Mouse (Mus musculus) myocyte (in vitro differentiated cells): ENCODE measurements around the gene Adamts17. TPM values are rescaled to one million over a fixed set of nuclear protein-coding genes. Genes with fewer than 3 reads are reported as not detected.

Source experiments
- H3K27me3 ChIP-seq: one replicate; pipeline ENCODE4 v1.6.1; 2011; ENCODE audit not compliant: control insufficient read depth, insufficient read depth, insufficient read length
- H3K36me3 ChIP-seq: one replicate; pipeline ENCODE4 v1.6.1; 2011; ENCODE audit not compliant: control insufficient read depth, insufficient read depth
- H3K4me2 ChIP-seq: one replicate; pipeline ENCODE4 v1.6.1; 2011; ENCODE audit warnings: low read depth, control low read depth
- H3K4me3 ChIP-seq: one replicate; pipeline ENCODE4 v1.5.1; 2011; ENCODE audit warnings: mild to moderate bottlenecking, control low read depth, moderate library complexity
- H3K79me2 ChIP-seq: one replicate; pipeline ENCODE4 v1.6.1; 2011; ENCODE audit not compliant: control insufficient read depth, insufficient read depth
- H3ac ChIP-seq: one replicate; pipeline ENCODE4 v1.6.1; 2011; ENCODE audit not compliant: control insufficient read depth, insufficient read length
- CEBPB ChIP-seq: IDR thresholded peaks from 2 replicates; pipeline ENCODE4 v1.6.1; 2011; ENCODE audit warnings: mild to moderate bottlenecking, moderate library complexity; ENCODE audit not compliant: poor library complexity, insufficient read depth, severe bottlenecking
- E2F4 ChIP-seq: IDR thresholded peaks from one replicate; pipeline ENCODE4 v1.6.1; 2011; ENCODE audit warnings: mild to moderate bottlenecking, control low read depth, moderate library complexity; ENCODE audit not compliant: insufficient read depth
- MAX ChIP-seq: IDR thresholded peaks from one replicate; pipeline ENCODE4 v1.6.1; 2011; ENCODE audit warnings: low read depth, mild to moderate bottlenecking, control low read depth
- MYOD1 ChIP-seq, 3 experiments: IDR thresholded peaks; one replicate each; pipeline ENCODE4 v1.6.1; 2011; ENCODE audit warnings: control low read depth in 2 of 3, low read depth in 2 of 3, mild to moderate bottlenecking in 2 of 3, moderate library complexity in 1 of 3; ENCODE audit not compliant: insufficient read length in 2 of 3, control insufficient read depth in 1 of 3
- MYOG ChIP-seq, 3 experiments: IDR thresholded peaks; one replicate each; pipeline ENCODE4 v1.6.1; 2011; ENCODE audit warnings: control low read depth in 2 of 3, low read depth in 2 of 3, mild to moderate bottlenecking in 2 of 3; ENCODE audit not compliant: insufficient read length in 2 of 3, control insufficient read depth in 1 of 3, insufficient read depth in 1 of 3
- POLR2A ChIP-seq: IDR thresholded peaks from one replicate; pipeline ENCODE4 v1.6.1; 2011; ENCODE audit warnings: low read depth, mild to moderate bottlenecking, control low read depth, moderate library complexity; ENCODE audit not compliant: insufficient read length
- POLR2AphosphoS2 ChIP-seq: IDR thresholded peaks from one replicate; pipeline ENCODE4 v1.6.1; 2011; ENCODE audit warnings: low read depth, control low read depth; ENCODE audit not compliant: insufficient read length
- REST ChIP-seq: IDR thresholded peaks from one replicate; pipeline ENCODE4 v1.6.1; 2011; ENCODE audit warnings: mild to moderate bottlenecking, control low read depth, moderate library complexity; ENCODE audit not compliant: insufficient read depth, insufficient read length
- SRF ChIP-seq: IDR thresholded peaks from one replicate; pipeline ENCODE4 v1.6.1; 2011; ENCODE audit warnings: low read depth; ENCODE audit not compliant: control insufficient read depth, insufficient read length
- TCF12 ChIP-seq: IDR thresholded peaks from one replicate; pipeline ENCODE4 v1.6.1; 2011; ENCODE audit warnings: mild to moderate bottlenecking, control low read depth; ENCODE audit not compliant: poor library complexity, insufficient read depth, severe bottlenecking
- TCF3 ChIP-seq: IDR thresholded peaks from one replicate; pipeline ENCODE4 v1.6.1; 2011; ENCODE audit warnings: low read depth, control low read depth; ENCODE audit not compliant: insufficient read length
- USF1 ChIP-seq: IDR thresholded peaks from one replicate; pipeline ENCODE4 v1.6.1; 2011; ENCODE audit warnings: low read depth, mild to moderate bottlenecking, control low read depth, moderate library complexity
- polyA plus RNA-seq: library from polyadenylated mRNA; unstranded; fragments of >200 nt; fragmentation: generic; extraction: Trizol; gene quantifications from one replicate; pipeline ENCODE4 v1.2.1, GENCODE M21; 2012; ENCODE audit warnings: missing spikeins

Adamts17 gene
- polyA plus RNA-seq, 1 experiment, result 1.8 TPM

GRCm38 (mm10) chr7:67082751-67083150 lies 243.2 kb downstream of the Adamts17 start:
- no peaks in the 10 kb centered on the region for H3K36me3 ChIP-seq
- no peak for TF ChIP-seq POLR2A
- TF ChIP-seq MAX, result no peak
- TF ChIP-seq MYOD1 (IDR thresholded peaks at IDR 0.05; ENCODE audit: control insufficient read depth in 1 of 3, insufficient read length in 2 of 3, low read depth in 2 of 3), result no peak
- TF ChIP-seq POLR2AphosphoS2, result no peak
- TF ChIP-seq SRF, result no peak
- no peak for TF ChIP-seq MYOG (IDR thresholded peaks at IDR 0.05; ENCODE audit: control insufficient read depth in 1 of 3, insufficient read depth in 1 of 3, insufficient read length in 2 of 3, low read depth in 2 of 3)
- no peak for TF ChIP-seq REST
- TF ChIP-seq CEBPB, result no peak
- TF ChIP-seq USF1, result no peak
- H3K4me3 ChIP-seq, result no peak overlapping the region
- H3K27me3 ChIP-seq, result peaks cover 34% of the 10 kb centered on the region
- H3ac ChIP-seq, result no peak overlapping the region
- H3K4me2 ChIP-seq, result no peak overlapping the region
- H3K79me2 ChIP-seq, result no peaks in the 10 kb centered on the region

DNA sequence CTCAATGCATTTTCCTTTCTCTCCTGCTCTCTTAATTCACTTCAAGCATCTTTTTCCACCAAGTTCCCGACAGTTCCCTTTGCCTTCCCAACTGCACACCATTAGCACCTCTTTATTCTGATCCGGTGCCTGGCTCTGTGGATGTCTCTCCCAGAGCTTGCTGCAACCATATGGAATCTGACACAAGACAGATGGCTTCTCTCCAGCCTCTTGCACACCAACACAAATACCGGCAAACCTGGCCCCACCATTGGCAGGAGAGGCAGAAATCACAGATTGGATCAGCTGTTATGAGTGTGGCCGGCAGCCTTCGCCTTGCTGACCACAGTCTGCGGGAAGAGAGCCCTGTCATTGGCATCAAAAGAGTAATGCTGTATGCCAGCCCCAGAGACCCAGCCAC lies 248.2 kb downstream of the Adamts17 start:
- Histone ChIP-seq H3ac (no peak overlapping the region), H3K36me3 (no peaks in the 10 kb centered on the region), H3K4me2 (no peak overlapping the region), H3K79me2 (no peaks in the 10 kb centered on the region), H3K4me3 (no peak overlapping the region), H3K27me3 (peaks cover 47% of the 10 kb centered on the region)
- TF ChIP-seq TCF3, result no peak
- TF ChIP-seq MYOD1 (IDR thresholded peaks at IDR 0.05; ENCODE audit: control insufficient read depth in 1 of 3, insufficient read length in 2 of 3, low read depth in 2 of 3), result peak in 1 of 3 experiments; percentile 13
- peak in 1 of 3 experiments; percentile 32 for TF ChIP-seq MYOG (IDR thresholded peaks at IDR 0.05; ENCODE audit: control insufficient read depth in 1 of 3, insufficient read depth in 1 of 3, insufficient read length in 2 of 3, low read depth in 2 of 3)

DNA sequence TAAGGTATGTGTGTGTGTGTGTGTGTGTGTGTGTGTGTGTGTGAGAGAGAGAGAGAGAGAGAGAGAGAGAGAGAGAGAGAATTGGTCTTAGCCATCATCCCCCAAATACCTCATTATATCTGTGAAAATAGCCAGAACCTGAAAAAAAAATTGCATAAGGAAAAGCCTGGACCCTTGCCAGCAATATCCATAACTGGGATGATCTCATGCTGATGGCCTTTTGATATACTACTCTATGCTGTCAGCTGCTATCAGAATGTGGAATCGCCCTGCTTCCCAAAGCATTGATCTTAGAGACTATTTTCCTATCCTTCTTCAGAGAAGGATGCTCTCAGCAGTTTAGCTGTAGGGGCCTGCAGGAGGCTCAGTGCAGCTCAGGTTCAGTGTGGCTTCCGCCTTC lies 257.6 kb downstream of the Adamts17 start:
- Histone ChIP-seq H3K4me2 (no peak overlapping the region), H3K4me3 (no peak overlapping the region), H3K27me3 (peaks cover 23% of the 10 kb centered on the region), H3K79me2 (no peaks in the 10 kb centered on the region), H3ac (no peak overlapping the region), H3K36me3 (no peaks in the 10 kb centered on the region)
- TF ChIP-seq POLR2A, result no peak
- TF ChIP-seq E2F4, result no peak
- TF ChIP-seq MAX, result no peak
- TF ChIP-seq SRF, result no peak
- TF ChIP-seq TCF12, result no peak
- TF ChIP-seq CEBPB, result no peak
- no peak for TF ChIP-seq TCF3
- TF ChIP-seq REST, result no peak
- no peak for TF ChIP-seq MYOG (IDR thresholded peaks at IDR 0.05; ENCODE audit: control insufficient read depth in 1 of 3, insufficient read depth in 1 of 3, insufficient read length in 2 of 3, low read depth in 2 of 3)
- no peak for TF ChIP-seq USF1
- no peak for TF ChIP-seq POLR2AphosphoS2

DNA sequence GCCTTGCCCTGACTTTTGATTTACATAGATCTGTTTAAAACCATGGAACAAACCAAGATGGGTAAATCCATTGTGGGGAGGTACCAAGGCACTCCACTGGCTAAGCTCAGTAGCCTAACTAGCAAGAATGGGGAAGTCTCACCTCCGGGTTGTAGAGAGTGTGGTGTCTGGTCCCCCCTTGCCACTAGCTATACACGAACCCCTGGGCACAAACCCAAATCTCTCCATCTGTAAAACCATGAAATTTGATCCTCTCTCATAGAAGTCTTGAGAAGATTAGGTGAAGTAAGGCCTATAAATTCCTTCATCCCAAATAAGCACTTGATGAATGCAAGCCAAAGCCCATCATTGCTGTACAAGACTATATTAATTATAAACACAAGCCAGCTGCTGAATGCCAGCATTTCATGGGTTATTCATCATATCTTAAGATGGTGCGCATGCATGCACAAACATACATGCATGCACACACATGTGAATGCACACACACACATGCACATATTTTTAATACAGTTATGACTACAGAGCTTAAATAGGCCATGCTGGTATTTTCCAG lies 262.0 kb downstream of the Adamts17 start:
- TF ChIP-seq E2F4 (no peak), CEBPB (no peak), MYOD1 (IDR thresholded peaks at IDR 0.05; ENCODE audit: control insufficient read depth in 1 of 3, insufficient read length in 2 of 3, low read depth in 2 of 3) (no peak), MAX (no peak), SRF (no peak)
- no peaks in the 10 kb centered on the region for H3K36me3 ChIP-seq
- H3ac ChIP-seq, result no peak overlapping the region

DNA sequence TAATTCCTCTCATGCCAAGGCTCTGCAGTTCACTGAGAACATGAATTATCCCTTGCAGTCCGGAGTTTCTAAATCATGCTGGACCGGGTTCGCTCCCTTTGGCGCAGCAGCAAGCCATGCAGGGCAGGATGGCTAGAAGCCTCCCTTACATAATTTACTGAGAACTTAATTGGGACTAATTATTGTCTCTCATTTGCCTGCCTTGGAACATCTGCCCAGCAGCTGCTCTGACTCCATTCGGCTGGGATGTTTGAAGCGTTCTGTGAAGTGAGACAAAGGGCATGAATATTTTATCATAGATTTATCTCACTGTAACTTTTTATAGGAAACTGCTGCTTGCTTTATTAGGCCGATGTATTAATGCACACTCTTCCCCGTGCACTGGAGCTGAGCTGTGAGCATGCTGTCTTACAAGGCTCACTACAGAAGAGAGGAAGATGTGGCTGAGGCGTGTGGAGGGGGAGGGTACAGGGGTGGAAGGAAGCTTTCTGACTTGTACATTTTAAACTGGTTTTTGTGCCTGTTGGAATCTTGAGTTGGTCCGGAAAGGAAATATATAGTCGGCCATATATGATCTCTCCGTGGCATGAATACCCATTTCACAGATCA lies 271.1 kb downstream of the Adamts17 start:
- Histone ChIP-seq H3K4me3 (no peak overlapping the region), H3K79me2 (no peaks in the 10 kb centered on the region), H3K4me2 (no peak overlapping the region), H3K27me3 (no peaks in the 10 kb centered on the region), H3ac (no peak overlapping the region), H3K36me3 (no peaks in the 10 kb centered on the region)
- TF ChIP-seq E2F4, result no peak
- TF ChIP-seq SRF, result no peak
- TF ChIP-seq MYOD1 (IDR thresholded peaks at IDR 0.05; ENCODE audit: control insufficient read depth in 1 of 3, insufficient read length in 2 of 3, low read depth in 2 of 3), result no peak
- TF ChIP-seq TCF12, result no peak
- no peak for TF ChIP-seq MAX

More for the DNA sequence above, 262.0 kb downstream of the Adamts17 start:
- Histone ChIP-seq H3K79me2 (no peaks in the 10 kb centered on the region), H3K4me3 (no peak overlapping the region), H3K4me2 (no peak overlapping the region), H3K27me3 (peaks cover 25% of the 10 kb centered on the region)
